Mouse (Mus musculus): ENCODE data around the gene Rpf1.

DNA sequence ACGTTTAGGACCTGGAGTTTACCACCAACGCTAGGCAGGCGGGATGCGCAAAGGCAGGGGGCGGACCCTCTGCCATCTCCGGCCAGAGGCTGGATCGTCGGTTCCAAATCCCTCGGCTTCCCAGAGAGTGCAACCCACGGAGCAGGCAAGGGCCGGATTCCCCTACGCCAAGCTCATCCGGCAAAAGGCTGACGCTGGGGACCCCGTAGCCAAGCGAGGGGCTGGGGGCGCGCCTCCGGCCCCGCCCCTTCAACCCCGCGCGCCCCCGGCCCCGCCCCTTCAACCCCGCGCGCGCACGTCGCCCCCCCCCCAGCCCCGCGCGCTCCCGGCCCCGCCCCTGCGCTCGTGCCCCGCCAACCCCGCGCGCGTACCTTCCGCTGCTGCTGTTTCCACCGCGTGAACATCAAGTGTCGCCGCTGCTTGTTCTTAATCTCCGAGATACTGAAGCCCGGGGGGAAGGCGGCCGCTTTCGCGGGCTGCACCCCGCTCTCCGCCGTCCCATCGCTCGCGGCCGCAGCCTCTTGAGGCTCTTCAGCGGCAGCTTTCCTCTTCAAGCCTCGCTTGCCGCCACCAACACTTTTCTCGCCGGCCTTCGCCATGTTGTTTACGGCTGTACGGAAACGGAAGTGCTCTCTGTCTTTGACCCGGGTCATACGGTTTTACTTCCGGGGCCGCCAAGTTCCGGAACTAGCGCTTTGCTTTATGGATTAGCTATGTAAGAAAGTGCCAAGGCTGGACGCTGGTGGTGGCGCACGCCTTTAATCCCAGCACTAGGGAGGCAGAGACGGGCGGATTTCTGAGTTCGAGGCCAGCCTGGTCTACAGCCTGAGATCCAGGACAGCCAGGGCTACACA lies at the start of gene Rpf1:
- TF ChIP-seq POLR2A (IDR thresholded peaks at IDR 0.05; ENCODE audit: insufficient read depth, low read depth, low read length) (peak; percentile 78), CTCF (IDR thresholded peaks at IDR 0.05) (no peak), EP300 (IDR thresholded peaks at IDR 0.05; ENCODE audit: insufficient read depth, low read depth, low read length) (peak; percentile 68; the same call in 1 of the 2 replicates)

Measured in heart, adult 2 months (tissue).